Mouse (Mus musculus) liver, embryonic 11.5 days (tissue): ENCODE data around the gene Nlrp9b. TPM values are rescaled to one million over a fixed set of nuclear protein-coding genes. Genes with fewer than 3 reads are reported as not detected.
A peak's percentile ranks its signal among the peaks of the same experiment; 100 is the strongest.
"Not testable (repeated sequence)": the region's sequence is repeated elsewhere in the genome, so short reads cannot be mapped to it uniquely, and the experiment has no call there.

Experiments
- ATAC-seq: fragments of 200-750 bp; cut with Nextera tagmentation; replicated peaks from 2 replicates; pipeline ENCODE4 v1.8.0; 2017; ENCODE audit warnings: moderate number of reproducible peaks, mild to moderate bottlenecking, moderate TSS enrichment, moderate library complexity; ENCODE audit not compliant: low FRiP score
- DNase-seq: peaks from one replicate; pipeline ENCODE4 v3.0.0-alpha.2; 2017; ENCODE audit warnings: low spot score
- H3K27ac ChIP-seq: fragments of 300-500 bp; sonication (generic); 2 replicates; pipeline ENCODE4 v1.5.1; 2014; ENCODE audit warnings: mild to moderate bottlenecking, low read depth, low read length, control low read depth
- H3K27me3 ChIP-seq: fragments of 300-500 bp; sonication (generic); replicated peaks from 2 replicates; pipeline ENCODE4 v1.6.1; 2014; ENCODE audit warnings: low read length, mixed read lengths; ENCODE audit not compliant: control insufficient read depth, insufficient read depth
- H3K36me3 ChIP-seq: fragments of 300-500 bp; sonication (generic); 2 replicates; pipeline ENCODE4 v1.6.1; 2014; ENCODE audit warnings: mild to moderate bottlenecking, low read length, moderate library complexity, mixed read lengths; ENCODE audit not compliant: control insufficient read depth, insufficient read depth
- H3K4me1 ChIP-seq: fragments of 300-500 bp; sonication (generic); replicated peaks from 2 replicates; pipeline ENCODE4 v1.6.1; 2014; ENCODE audit warnings: low read length, mixed read lengths; ENCODE audit not compliant: control insufficient read depth, insufficient read depth
- H3K4me2 ChIP-seq: fragments of 300-500 bp; sonication (generic); 2 replicates; pipeline ENCODE4 v1.6.1; 2014; ENCODE audit warnings: mild to moderate bottlenecking, control low read depth, moderate library complexity
- H3K4me3 ChIP-seq: fragments of 300-500 bp; sonication (generic); 2 replicates; pipeline ENCODE4 v1.5.1; 2014; ENCODE audit warnings: low read depth, low read length, control low read depth
- H3K9ac ChIP-seq: fragments of 300-500 bp; sonication (generic); 2 replicates; pipeline ENCODE4 v1.6.1; 2014; ENCODE audit warnings: low read depth, low read length, control low read depth
- H3K9me3 ChIP-seq: fragments of 300-500 bp; sonication (generic); 2 replicates; pipeline ENCODE4 v1.6.1; 2016; ENCODE audit warnings: low read length, inconsistent platforms, mixed read lengths; ENCODE audit not compliant: control insufficient read depth
- WGBS: fragments of 180-500 bp; shearing (Covaris S2); extraction: QIAGEN DNeasy Blood & Tissue Kit; methylation state at CpG from one replicate; pipeline ENCODE4 v1.1.7; 2014; 5-methylcytosine and 5-hydroxymethylcytosine counted together
- polyA plus RNA-seq: library from polyadenylated mRNA; unstranded; fragments of >200 nt; fragmentation: Nextera tagmentation; extraction: Ambion mirVana; gene quantifications from 2 replicates; pipeline ENCODE4 v1.2.1, GENCODE M21; 2014

Nlrp9b gene
- not detected in 2 replicates for polyA plus RNA-seq

DNA sequence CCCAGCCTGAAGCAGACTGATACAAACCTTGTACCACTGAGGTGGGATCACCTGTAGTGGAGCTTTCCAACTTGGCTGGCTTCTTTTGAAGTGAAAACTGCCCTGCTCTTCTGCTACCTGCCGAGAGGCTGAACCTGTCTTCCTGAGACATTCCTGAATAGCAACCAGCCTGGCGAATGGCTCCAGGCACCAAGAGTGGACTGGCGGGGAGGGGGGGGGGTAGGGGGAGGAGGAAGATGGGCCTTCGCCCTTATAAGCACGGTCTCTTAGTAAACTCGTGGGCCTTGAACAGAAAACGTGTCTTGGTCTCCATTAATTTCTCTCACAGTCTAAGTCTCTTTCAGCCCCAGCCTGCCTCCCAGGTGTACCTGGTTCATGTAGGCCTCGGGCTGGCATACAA is at the start of gene Nlrp9b:
Nlrp9b (plus strand) TSS at position 301 of the 400 bp plus-strand sequence.
- H3K4me1 ChIP-seq, H3K9ac ChIP-seq, H3K9me3 ChIP-seq, H3K27ac ChIP-seq, ATAC-seq, H3K27me3 ChIP-seq, H3K36me3 ChIP-seq, H3K4me2 ChIP-seq, H3K4me3 ChIP-seq, DNase-seq: not testable (repeated sequence)
- 56% methylated on average over 8 of the region's 8 CpGs for WGBS

DNA sequence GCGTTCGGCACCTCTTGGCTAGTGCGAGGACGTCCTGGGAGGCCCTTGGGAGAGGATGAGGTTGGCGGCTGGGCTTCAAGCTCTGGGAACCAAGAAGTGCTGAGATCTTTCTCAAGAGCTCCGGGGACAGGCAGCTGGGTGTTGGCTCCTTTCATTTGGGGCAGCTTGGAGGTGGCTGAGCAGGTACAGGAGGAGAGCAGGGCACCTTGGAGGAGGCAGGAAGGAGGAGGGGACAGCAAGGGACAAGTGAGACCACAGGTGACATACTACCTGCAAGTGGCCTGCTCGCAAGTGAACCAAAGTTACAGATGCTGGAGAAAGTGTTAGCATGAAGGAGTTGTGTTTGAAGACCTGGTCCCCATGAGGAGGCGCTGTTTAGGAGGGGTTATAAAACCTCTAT is 46.6 kb upstream of the Nlrp9b start:
- WGBS: 85% methylated on average over 8 of the region's 8 CpGs
- H3K9me3 ChIP-seq: no peaks in the 10 kb centered on the region
- no peak overlapping the region for H3K4me2 ChIP-seq
- H3K4me1 ChIP-seq: no peaks in the 10 kb centered on the region
- no peak for DNase-seq
- H3K27me3 ChIP-seq: no peaks in the 10 kb centered on the region
- no peak for ATAC-seq
- H3K36me3 ChIP-seq: no peaks in the 10 kb centered on the region
- no peak overlapping the region for H3K9ac ChIP-seq
- no peak overlapping the region for H3K4me3 ChIP-seq
- no peak overlapping the region for H3K27ac ChIP-seq

- ATAC-seq: no peak
- 83% methylated on average over 5 of the region's 5 CpGs for WGBS
These were observed 46.1 kb upstream of the Nlrp9b start for GRCm38 (mm10) chr7:19945201-19945600.

DNA sequence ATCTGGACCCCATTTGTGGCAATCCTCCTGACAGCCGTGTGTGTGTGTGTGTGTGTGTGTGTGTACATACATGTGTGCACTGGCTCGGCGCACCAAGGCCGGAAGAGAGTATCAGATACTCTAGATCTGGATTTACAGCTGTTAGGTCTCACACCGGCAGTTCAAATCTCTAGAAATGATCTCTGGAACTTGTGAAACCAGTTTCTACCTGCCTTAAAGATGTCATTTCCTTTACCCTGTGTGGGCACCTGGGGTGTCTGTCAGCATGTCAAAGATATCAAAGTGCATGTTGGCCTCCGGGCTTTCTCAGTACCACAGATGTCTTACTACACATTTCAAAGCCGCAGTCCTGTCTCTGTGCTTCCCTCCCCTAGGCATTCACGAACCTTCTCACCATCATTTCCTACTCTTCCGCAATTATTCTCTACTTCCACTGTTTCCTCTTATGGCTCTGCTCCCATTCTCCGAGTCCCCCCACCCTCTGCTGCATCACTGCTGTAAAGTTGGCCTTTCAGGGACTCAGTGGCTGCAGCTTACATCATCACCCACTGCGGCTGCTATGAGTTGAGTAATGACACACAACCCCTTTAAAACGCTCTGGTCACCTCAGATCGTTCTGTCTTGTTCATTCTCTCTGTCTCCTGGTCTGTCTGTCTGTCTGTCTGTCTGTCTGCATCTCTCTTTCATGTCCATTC is 45.3 kb upstream of the Nlrp9b start:
- peaks cover 2% of the 10 kb centered on the region; the same call in 1 of the 2 replicates for H3K4me1 ChIP-seq
- H3K4me2 ChIP-seq: no peak overlapping the region
- WGBS: 80% methylated on average over 13 of the region's 13 CpGs
- ATAC-seq (no peak), DNase-seq (no peak)
- no peaks in the 10 kb centered on the region for H3K27me3 ChIP-seq
- H3K9ac ChIP-seq: no peak overlapping the region
- no peaks in the 10 kb centered on the region for H3K9me3 ChIP-seq
- no peaks in the 10 kb centered on the region for H3K36me3 ChIP-seq
- no peak overlapping the region for H3K4me3 ChIP-seq
- H3K27ac ChIP-seq: no peak overlapping the region

More at GRCm38 (mm10) chr7:19945201-19945600, 46.1 kb upstream of the Nlrp9b start:
- Histone ChIP-seq H3K4me2 (no peak overlapping the region), H3K4me1 (no peaks in the 10 kb centered on the region), H3K27me3 (no peaks in the 10 kb centered on the region), H3K4me3 (no peak overlapping the region), H3K27ac (no peak overlapping the region), H3K9ac (no peak overlapping the region), H3K9me3 (no peaks in the 10 kb centered on the region), H3K36me3 (no peaks in the 10 kb centered on the region)
- no peak for DNase-seq

GRCm38 (mm10) chr7:19948956-19949355 is 42.3 kb upstream of the Nlrp9b start:
- DNase-seq: no peak
- Histone ChIP-seq H3K4me2 (no peak overlapping the region), H3K36me3 (no peaks in the 10 kb centered on the region), H3K9me3 (no peaks in the 10 kb centered on the region), H3K4me3 (no peak overlapping the region), H3K27ac (no peak overlapping the region), H3K4me1 (peaks cover 2% of the 10 kb centered on the region; the same call in 1 of the 2 replicates), H3K27me3 (no peaks in the 10 kb centered on the region), H3K9ac (no peak overlapping the region)
- ATAC-seq: no peak
- 77% methylated on average over 12 of the region's 12 CpGs for WGBS

DNA sequence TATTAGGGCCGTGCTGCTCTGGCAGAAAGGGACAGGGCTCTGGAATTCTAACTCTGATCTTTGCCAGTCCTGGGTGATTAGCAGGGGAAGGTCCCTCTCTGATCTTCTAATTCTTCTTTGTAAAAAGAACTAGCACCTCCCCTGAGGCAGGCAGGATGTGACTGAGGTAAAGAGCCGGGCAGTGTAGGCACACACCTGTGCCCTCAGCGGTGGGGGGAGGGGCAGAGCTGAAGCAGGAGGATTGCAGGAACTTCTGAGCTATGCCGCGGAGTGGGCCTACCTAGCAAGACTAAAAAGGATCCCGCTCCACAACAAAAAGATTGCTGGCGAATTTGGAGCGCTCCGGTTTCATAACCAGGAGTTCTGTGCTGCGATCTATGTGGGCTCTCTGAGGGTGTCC is 41.3 kb upstream of the Nlrp9b start:
- DNase-seq: no peak
- no peaks in the 10 kb centered on the region for H3K27me3 ChIP-seq
- no peak overlapping the region for H3K4me2 ChIP-seq
- WGBS: 63% methylated on average over 10 of the region's 10 CpGs
- no peaks in the 10 kb centered on the region for H3K9me3 ChIP-seq
- no peaks in the 10 kb centered on the region for H3K36me3 ChIP-seq
- peaks cover 2% of the 10 kb centered on the region; the same call in 1 of the 2 replicates for H3K4me1 ChIP-seq
- no peak overlapping the region for H3K27ac ChIP-seq
- H3K9ac ChIP-seq: no peak overlapping the region
- no peak overlapping the region for H3K4me3 ChIP-seq
- no peak for ATAC-seq

DNA sequence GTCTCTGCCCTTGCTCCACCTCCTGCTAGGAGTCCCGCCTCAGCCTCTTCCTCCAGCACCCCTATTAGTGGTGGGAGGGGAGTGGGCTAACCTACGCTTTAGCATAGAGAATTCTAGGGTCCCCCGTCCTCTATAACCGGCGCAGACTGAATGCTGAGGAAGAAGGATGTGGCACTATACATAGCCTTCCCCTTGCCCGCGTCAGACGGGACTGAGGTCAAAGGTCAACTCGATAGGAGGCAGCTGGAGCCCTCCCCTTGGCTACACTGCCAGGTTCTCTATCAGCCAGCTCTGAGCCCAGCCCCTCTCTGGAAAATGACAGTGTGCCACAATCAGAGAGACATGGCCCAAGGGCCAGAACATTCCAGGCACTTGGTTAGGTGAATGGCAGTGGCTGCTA is 40.7 kb upstream of the Nlrp9b start, which contains the start of gene Igsf23:
Igsf23 (minus strand) TSS at position 168 of the 400 bp plus-strand sequence.
- Histone ChIP-seq H3K36me3 (no peaks in the 10 kb centered on the region), H3K27ac (no peak within 1 kb of the TSS), H3K4me2 (no peak within 1 kb of the TSS), H3K4me1 (peaks cover 2% of the 10 kb centered on the region; the same call in 1 of the 2 replicates), H3K4me3 (no peak within 1 kb of the TSS), H3K27me3 (no peaks in the 10 kb centered on the region), H3K9ac (no peak within 1 kb of the TSS), H3K9me3 (no peaks in the 10 kb centered on the region)
- ATAC-seq (peak; percentile 63), DNase-seq (no peak)
- 37% methylated on average over 9 of the region's 9 CpGs for WGBS

GRCm38 (mm10) chr7:19952320-19952986 is 38.8 kb upstream of the Nlrp9b start:
- DNase-seq (no peak), ATAC-seq (no peak)
- no peak overlapping the region for H3K4me3 ChIP-seq
- H3K9ac ChIP-seq: no peak overlapping the region
- no peak overlapping the region for H3K4me2 ChIP-seq
- no peak overlapping the region for H3K27ac ChIP-seq
- no peaks in the 10 kb centered on the region for H3K27me3 ChIP-seq
- H3K36me3 ChIP-seq: no peaks in the 10 kb centered on the region
- H3K9me3 ChIP-seq: no peaks in the 10 kb centered on the region
- WGBS: 76% methylated on average over 10 of the region's 10 CpGs
- H3K4me1 ChIP-seq: peaks cover 2% of the 10 kb centered on the region; the same call in 1 of the 2 replicates
